Mouse (Mus musculus) forebrain, embryonic 14.5 days (tissue): ENCODE data around the gene Ubn1. TPM values are rescaled to one million over a fixed set of nuclear protein-coding genes. Genes with fewer than 3 reads are reported as not detected.

Source experiments
- ATAC-seq: fragments of 200-750 bp; cut with Nextera tagmentation; 2 replicates; pipeline ENCODE4 v1.8.0; 2017; ENCODE audit warnings: mild to moderate bottlenecking, moderate library complexity
- DNase-seq: peaks from one replicate; pipeline ENCODE4 v3.0.0-alpha.2; 2015; ENCODE audit warnings: low spot score
- H3K27ac ChIP-seq: fragments of 300-500 bp; sonication (generic); 2 replicates; pipeline ENCODE4 v1.5.1; 2014; ENCODE audit warnings: low read depth, mild to moderate bottlenecking, control low read depth, low read length, moderate library complexity
- H3K27me3 ChIP-seq: fragments of 300-500 bp; sonication (generic); replicated peaks from 2 replicates; pipeline ENCODE4 v1.6.1; 2014; ENCODE audit warnings: low read length, control low read depth, mixed read lengths; ENCODE audit not compliant: control insufficient read depth, insufficient read depth
- H3K36me3 ChIP-seq: fragments of 300-500 bp; sonication (generic); 2 replicates; pipeline ENCODE4 v1.6.1; 2014; ENCODE audit warnings: low read length, control low read depth; ENCODE audit not compliant: control insufficient read depth, insufficient read depth
- H3K4me1 ChIP-seq: fragments of 300-500 bp; sonication (generic); 2 replicates; pipeline ENCODE4 v1.6.1; 2014; ENCODE audit warnings: antibody characterized with exemption, low read length, control low read depth; ENCODE audit not compliant: control insufficient read depth, insufficient read depth
- H3K4me2 ChIP-seq: fragments of 300-500 bp; sonication (generic); 2 replicates; pipeline ENCODE4 v1.6.1; 2014; ENCODE audit warnings: mild to moderate bottlenecking, control low read depth, low read length
- H3K4me3 ChIP-seq: fragments of 300-500 bp; sonication (generic); 2 replicates; pipeline ENCODE4 v1.5.1; 2014; ENCODE audit warnings: low read depth, low read length, control low read depth
- H3K9ac ChIP-seq: fragments of 300-500 bp; sonication (generic); 2 replicates; pipeline ENCODE4 v1.6.1; 2014; ENCODE audit warnings: mild to moderate bottlenecking, low read length, control low read depth, moderate library complexity
- H3K9me3 ChIP-seq: fragments of 300-500 bp; sonication (generic); replicated peaks from 2 replicates; pipeline ENCODE4 v1.6.1; 2016; ENCODE audit warnings: low read length, control low read depth, mixed read lengths; ENCODE audit not compliant: control insufficient read depth
- WGBS: fragments of 180-500 bp; shearing (Covaris S2); extraction: QIAGEN DNeasy Blood & Tissue Kit; methylation state at CpG from one replicate; pipeline ENCODE4 v1.1.7; 2014; 5-methylcytosine and 5-hydroxymethylcytosine counted together
- polyA plus RNA-seq: library from polyadenylated mRNA; unstranded; fragments of >200 nt; fragmentation: Nextera tagmentation; extraction: Ambion mirVana; gene quantifications from 2 replicates; pipeline ENCODE4 v1.2.1, GENCODE M21; 2014

Ubn1 gene
- polyA plus RNA-seq, 1 experiment from 2014 or later: 14.3 TPM

DNA sequence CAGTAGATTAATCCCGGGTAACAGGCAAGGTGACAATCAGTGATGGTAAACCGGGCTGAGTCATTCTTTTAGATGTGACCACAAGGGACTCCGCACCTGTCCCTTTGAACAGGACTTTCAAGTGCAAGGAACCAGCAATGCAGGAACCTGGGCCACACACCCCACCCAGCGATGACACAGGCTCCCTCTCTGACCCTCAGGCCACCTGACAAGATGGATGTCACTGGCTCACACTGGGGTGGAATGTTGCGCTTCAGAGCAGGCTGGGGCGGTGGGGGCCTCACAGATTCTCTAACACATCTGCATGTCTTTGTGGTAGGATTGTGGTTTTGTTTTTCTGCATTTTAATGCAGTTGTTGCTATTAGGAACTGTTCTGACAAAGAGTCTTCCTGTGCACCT, 73.6 kb downstream of the Ubn1 start:
- Histone ChIP-seq H3K4me3 (no peak overlapping the region), H3K9me3 (no peaks in the 10 kb centered on the region; the same call in 1 of the 2 replicates), H3K4me2 (no peak overlapping the region), H3K27me3 (no peaks in the 10 kb centered on the region), H3K36me3 (no peaks in the 10 kb centered on the region), H3K9ac (no peak overlapping the region), H3K4me1 (no peaks in the 10 kb centered on the region), H3K27ac (no peak overlapping the region)
- no peak for ATAC-seq
- no peak for DNase-seq
- WGBS: 75% methylated on average over 6 of the region's 6 CpGs

- Histone ChIP-seq H3K27ac (no peak overlapping the region), H3K9me3 (no peaks in the 10 kb centered on the region), H3K4me3 (no peak overlapping the region), H3K27me3 (peaks cover 37% of the 10 kb centered on the region), H3K9ac (no peak overlapping the region), H3K36me3 (no peaks in the 10 kb centered on the region), H3K4me1 (no peaks in the 10 kb centered on the region), H3K4me2 (no peak overlapping the region)
- DNase-seq: no peak
- 42% methylated on average over 2 of the region's 2 CpGs for WGBS
- no peak for ATAC-seq
Measured at GRCm38 (mm10) chr16:5130196-5130595, 80.3 kb downstream of the Ubn1 start.

DNA sequence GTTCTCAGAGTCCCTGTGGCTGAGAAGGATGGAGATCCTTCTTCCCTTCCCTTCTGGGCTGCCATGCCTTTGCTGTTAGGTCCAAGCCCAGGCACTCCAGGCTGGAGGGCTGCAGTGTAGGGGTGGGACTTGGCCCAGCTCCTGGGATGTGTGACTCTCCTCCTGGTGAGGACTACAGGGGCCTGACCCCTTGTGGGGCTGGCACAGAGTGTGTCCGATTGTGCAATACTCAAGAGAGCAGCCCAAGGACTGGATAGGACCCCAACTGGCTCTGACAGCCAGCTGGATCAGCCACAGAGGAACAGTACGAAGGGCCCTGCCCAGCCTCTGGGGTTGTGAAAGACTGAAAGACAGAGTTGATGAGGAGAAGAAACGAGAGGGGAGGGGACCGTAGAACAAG, 80.9 kb downstream of the Ubn1 start:
- 10% methylated on average over 4 of the region's 4 CpGs for WGBS
- no peaks in the 10 kb centered on the region for H3K36me3 ChIP-seq
- H3K4me3 ChIP-seq: no peak overlapping the region
- DNase-seq (no peak), ATAC-seq (no peak)
- no peaks in the 10 kb centered on the region for H3K9me3 ChIP-seq
- H3K4me1 ChIP-seq: no peaks in the 10 kb centered on the region
- no peak overlapping the region for H3K4me2 ChIP-seq
- no peak overlapping the region for H3K27ac ChIP-seq
- no peak overlapping the region for H3K9ac ChIP-seq
- peaks cover 37% of the 10 kb centered on the region for H3K27me3 ChIP-seq

DNA sequence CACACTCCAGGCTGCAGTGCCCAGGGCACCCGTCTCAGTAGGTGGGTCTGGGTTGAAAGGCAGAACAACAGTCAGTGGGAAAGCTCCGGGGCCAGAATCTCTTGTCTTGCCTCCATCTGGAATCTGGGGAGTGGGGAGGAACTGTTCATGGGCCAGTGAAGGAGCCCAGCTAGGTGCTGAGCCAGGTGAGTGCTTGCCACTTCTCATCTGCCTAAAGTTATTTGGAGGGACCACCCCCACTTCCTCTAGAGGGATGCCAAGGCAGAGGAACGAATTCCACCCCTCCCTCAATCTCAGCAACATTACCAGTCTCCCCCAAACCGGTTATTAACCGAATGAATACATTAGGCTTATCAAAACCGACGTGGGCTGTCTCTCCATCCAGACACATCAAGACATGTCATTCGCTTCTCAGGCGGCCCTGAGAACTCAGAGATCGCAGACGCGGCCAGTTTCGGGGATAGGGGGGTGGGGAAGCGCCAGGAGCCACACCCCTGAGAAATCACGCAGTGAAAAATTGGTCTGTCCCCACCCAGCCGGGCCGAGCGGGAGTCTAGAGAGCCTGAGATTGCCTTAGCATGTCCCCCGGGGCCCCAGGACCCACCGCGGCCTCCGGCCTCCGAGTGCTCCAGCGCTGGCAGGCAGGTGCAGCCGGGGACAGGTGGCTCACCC, 81.5 kb downstream of the Ubn1 start:
- no peak overlapping the region for H3K27ac ChIP-seq
- H3K4me3 ChIP-seq: no peak overlapping the region
- H3K27me3 ChIP-seq: peaks cover 37% of the 10 kb centered on the region
- no peak overlapping the region for H3K4me2 ChIP-seq
- H3K4me1 ChIP-seq: no peaks in the 10 kb centered on the region
- no peaks in the 10 kb centered on the region for H3K9me3 ChIP-seq
- ATAC-seq (no peak), DNase-seq (no peak)
- 2% methylated on average over 25 of the region's 25 CpGs for WGBS
- H3K36me3 ChIP-seq: no peaks in the 10 kb centered on the region
- H3K9ac ChIP-seq: no peak overlapping the region

- peak within 1 kb of the TSS; percentile 38 for H3K4me2 ChIP-seq
- H3K27ac ChIP-seq: no peak within 1 kb of the TSS
- H3K9me3 ChIP-seq: no peaks in the 10 kb centered on the region
- H3K9ac ChIP-seq: no peak within 1 kb of the TSS
- ATAC-seq (no peak), DNase-seq (no peak)
- H3K4me3 ChIP-seq: peak within 1 kb of the TSS; percentile 19
- peaks cover 37% of the 10 kb centered on the region for H3K27me3 ChIP-seq
- no peaks in the 10 kb centered on the region for H3K36me3 ChIP-seq
- H3K4me1 ChIP-seq: no peaks in the 10 kb centered on the region
- under 1% methylated on average over 36 of the region's 39 CpGs for WGBS
Measured at GRCm38 (mm10) chr16:5132401-5132801, 82.5 kb downstream of the Ubn1 start, which contains the start of gene Ppl. Ppl (minus strand) TSS chr16:5132421.

DNA sequence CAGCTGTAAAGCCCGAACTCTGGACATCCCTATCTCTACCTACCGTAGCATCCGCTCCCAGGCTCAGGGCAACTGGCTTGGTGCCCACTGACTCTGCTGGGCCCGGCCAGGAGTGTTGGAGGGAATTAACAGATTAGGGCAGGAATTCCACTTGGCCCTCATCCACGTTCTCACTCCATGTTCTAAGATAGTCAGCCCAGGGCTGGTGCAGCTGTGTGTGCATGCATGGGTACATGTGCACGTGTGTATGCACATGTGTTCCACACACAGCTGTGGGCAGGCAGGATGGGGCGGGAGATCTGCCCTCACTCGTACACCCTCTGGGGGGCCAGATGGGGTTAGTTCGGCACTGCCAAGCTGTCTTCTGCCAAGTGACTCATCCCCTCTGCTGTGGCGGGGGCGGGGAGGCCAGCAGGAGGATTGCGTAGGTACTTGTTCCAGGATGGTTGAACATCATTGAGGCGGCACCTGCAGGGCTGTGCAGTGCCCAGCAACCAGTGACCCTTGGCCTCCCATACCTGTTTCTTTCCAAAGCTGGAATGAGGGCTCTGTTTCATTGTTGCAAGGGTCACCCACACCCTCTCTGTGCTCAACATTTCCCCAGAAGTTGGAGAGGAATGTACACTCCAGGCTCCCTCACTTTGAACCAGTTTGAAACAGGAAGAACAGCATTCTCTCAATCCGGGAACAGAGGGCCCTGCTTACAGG, 84.9 kb downstream of the Ubn1 start:
- Histone ChIP-seq H3K4me1 (no peaks in the 10 kb centered on the region), H3K27me3 (peaks cover 33% of the 10 kb centered on the region), H3K27ac (no peak overlapping the region), H3K36me3 (no peaks in the 10 kb centered on the region), H3K4me3 (no peak overlapping the region), H3K9me3 (no peaks in the 10 kb centered on the region), H3K9ac (no peak overlapping the region), H3K4me2 (no peak overlapping the region)
- 81% methylated on average over 14 of the region's 14 CpGs for WGBS
- DNase-seq (no peak), ATAC-seq (no peak)

DNA sequence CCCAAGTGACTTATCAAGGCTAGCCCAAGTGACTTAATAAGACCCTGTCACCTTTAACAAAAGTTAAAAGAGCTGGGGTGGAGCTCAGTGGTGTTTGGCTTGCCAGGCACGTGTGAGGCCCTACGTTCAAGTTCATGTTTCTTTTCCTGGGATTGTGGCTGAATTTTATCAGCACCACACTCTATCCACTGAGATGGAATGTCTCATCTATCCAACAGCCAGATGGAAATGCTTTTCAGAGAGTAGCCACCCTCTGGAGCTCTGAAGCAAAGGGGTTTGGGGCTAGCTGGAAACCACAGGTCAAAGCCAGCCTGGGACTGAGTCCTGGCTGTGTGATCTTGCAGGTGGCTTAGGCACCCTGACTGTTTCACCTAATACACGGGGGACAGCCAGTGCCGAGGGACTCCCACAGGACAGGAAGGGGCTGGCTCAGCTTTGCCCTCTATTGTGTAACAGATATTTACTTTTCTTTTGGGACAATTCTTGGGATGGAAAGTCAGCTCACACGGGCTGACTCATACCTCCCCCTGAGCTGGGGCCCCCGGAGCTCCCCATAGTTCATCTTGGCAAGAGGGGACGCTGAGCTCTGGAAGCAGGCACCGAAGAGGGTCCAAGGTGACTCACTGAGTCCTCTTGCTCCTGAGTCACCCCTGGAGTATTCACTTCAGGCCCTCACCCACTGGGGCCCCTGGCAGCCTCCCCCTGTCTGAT, 85.8 kb downstream of the Ubn1 start:
- Histone ChIP-seq H3K4me2 (no peak overlapping the region), H3K4me1 (no peaks in the 10 kb centered on the region), H3K9ac (no peak overlapping the region), H3K27ac (no peak overlapping the region), H3K36me3 (no peaks in the 10 kb centered on the region), H3K9me3 (no peaks in the 10 kb centered on the region), H3K27me3 (peaks cover 29% of the 10 kb centered on the region), H3K4me3 (no peak overlapping the region)
- WGBS: 80% methylated on average over 8 of the region's 8 CpGs
- DNase-seq: no peak
- no peak for ATAC-seq
